10 mouse cellular contexts compared by ENCODE assay signal in the genomic region with DNA sequence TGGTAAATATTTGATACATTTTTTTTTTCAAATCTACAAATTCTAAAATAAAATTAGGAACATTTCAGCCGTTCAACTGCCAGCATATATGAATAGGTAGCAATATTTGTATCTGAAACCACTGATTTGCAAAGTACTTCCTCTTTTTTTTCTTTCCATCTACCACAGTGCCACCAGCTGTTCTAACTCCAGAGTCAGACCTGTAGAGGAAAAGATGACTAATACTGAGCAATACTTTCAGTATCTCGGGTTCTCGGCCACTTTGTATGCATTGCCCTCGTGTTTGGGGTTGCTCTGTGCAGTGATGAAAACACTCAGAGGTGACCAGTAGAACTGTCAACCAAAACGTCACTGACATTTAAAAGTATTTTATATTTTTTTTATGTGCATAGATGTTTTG. TPM values are rescaled to one million over a fixed set of nuclear protein-coding genes. Genes with fewer than 3 reads are reported as not detected.
DNase-seq lines count a peak whose midpoint lies in the region; ATAC-seq and TF ChIP-seq lines count a peak whose summit lies in the region.
"Had no signal": no experiment of that assay in that cellular context is flagged by ENCODE, and none has a peak within 500 bp of the region (broad histone marks: within the 10 kb centered on the region; RNA-seq: fewer than 3 reads in every experiment).

No protein-coding gene starts in this region.

- ATAC-seq in common myeloid progenitor, adult 5-6 weeks (replicated peaks; ENCODE audit: low read depth, poor library complexity, severe bottlenecking) = peak; percentile 81

- H3K36me3 ChIP-seq in E14TG2a.4 (ENCODE audit: insufficient read depth, low read length) = peaks cover 87% of the 10 kb centered on the region

- peaks cover 86% of the 10 kb centered on the region for H3K4me1 ChIP-seq in E14TG2a.4 (replicated peaks; ENCODE audit: low read depth, low read length)

- H3K4me3 ChIP-seq in E14TG2a.4 (replicated peaks; ENCODE audit: low read length) = peak overlapping the region; percentile 96

- no peaks in the 10 kb centered on the region for H3K9me3 ChIP-seq in E14TG2a.4 (ENCODE audit: low read length)
- H3K9me3 ChIP-seq: lung, embryonic 15.5 days had no signal

- H3K27me3 ChIP-seq in E14TG2a.4 (ENCODE audit: insufficient read depth, low read length) = no peaks in the 10 kb centered on the region
- H3K27me3 ChIP-seq: lung, embryonic 15.5 days had no signal

- DNase-seq in lung, postnatal 36 days = peak; percentile 38
- no peak for DNase-seq in lung, postnatal 14 days
- DNase-seq in skeletal muscle tissue, adult 2 months (ENCODE audit: low read depth, low spot score) = peak; percentile 25
- DNase-seq in adrenal gland, postnatal 4 days (ENCODE audit: low spot score in 2 of 2) = no peak
- no peak for DNase-seq in urinary bladder, postnatal 36 days (ENCODE audit: low spot score in 2 of 2)
- DNase-seq: cerebellum, adult 2 months; kidney, postnatal 14 days had no signal

- TF ChIP-seq CTCF in E14TG2a.4 (conservative IDR thresholded peaks at IDR 0.05; ENCODE audit: low read length) = no peak

RNA-seq across cellular contexts. Expression of a gene that starts 2.2 kb away (rescaled TPM):
- total RNA-seq in common myeloid progenitor, adult 5-6 weeks (2017) = 44.9 and 47.6 TPM in 2 replicates
- 10 to 100 TPM; 33.4 to 35.9 TPM for total RNA-seq in adrenal gland, postnatal 4 days (2021)

RNA-seq across cellular contexts. Expression of a gene that starts 28.3 kb away (rescaled TPM):
- total RNA-seq in common myeloid progenitor, adult 5-6 weeks (2017) = 54.9 and 59.2 TPM in 2 replicates
- total RNA-seq in adrenal gland, postnatal 4 days (2021) = 100 to 1,000 TPM; 132 to 136 TPM

Comparison
In these comparisons a context has a peak if more than half of its experiments do, and no peak if none do; other contexts are left out.
1. DNase-seq: peak in lung, postnatal 36 days (single experiment) and skeletal muscle tissue, adult 2 months (single experiment); none in lung, postnatal 14 days (single experiment), adrenal gland, postnatal 4 days (0 of 2) and urinary bladder, postnatal 36 days (0 of 2).